Mouse (Mus musculus) lung, postnatal 36 days (tissue): ENCODE measurements around the gene Whrn.

Source experiments
- DNase-seq: peaks from one replicate; pipeline ENCODE4 v3.0.0; 2022; ENCODE audit warnings: mixed read lengths

Whrn gene

GRCm38 (mm10) chr4:63495915-63496278, at the start of gene Whrn:
TSS of gene Whrn (minus strand) at chr4:63495991.
- DNase-seq, result peak; percentile 82

- DNase-seq, result peak; percentile 62
Observed at GRCm38 (mm10) chr4:63545231-63545958, 49.6 kb upstream of the Whrn start.

DNA sequence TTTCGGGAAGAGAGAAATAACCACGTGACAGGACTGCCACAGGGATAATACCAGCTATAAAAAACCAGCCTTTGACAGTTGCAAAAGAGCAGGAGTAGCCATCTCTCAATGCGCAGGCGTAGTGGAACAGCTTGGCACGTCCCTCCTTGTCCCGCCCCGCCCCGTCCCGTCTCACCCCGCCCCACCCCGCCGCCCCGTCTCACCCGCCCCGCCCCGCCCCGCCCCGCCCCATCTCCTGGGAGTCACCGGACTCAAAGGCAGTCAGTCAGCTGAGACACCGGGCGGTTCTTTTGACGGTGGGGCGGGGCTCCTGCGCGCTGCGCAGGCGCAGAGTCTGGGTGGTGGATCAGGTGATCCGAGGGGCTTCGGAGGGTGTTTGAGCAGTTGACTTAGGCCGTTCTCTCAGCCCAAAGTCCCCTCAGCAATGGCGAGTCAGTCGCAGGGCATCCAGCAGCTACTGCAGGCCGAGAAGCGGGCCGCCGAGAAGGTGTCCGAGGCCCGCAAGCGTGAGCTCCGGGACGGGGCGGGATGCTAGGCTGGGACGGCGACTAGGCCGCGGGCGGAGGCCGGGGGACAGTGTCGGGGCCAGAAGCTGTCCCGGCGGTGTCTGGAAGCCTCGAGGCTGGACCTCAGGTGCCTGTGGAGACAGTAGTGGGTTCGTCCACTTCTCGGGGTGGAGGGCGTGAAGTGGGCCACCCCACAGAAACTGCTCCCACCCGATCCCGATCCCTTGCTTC, 48.9 kb upstream of the Whrn start, which contains the start of gene Atp6v1g1:
TSS of gene Atp6v1g1 (plus strand) at position 279 of the 737 bp plus-strand sequence.
- peak; percentile 98 for DNase-seq

DNA sequence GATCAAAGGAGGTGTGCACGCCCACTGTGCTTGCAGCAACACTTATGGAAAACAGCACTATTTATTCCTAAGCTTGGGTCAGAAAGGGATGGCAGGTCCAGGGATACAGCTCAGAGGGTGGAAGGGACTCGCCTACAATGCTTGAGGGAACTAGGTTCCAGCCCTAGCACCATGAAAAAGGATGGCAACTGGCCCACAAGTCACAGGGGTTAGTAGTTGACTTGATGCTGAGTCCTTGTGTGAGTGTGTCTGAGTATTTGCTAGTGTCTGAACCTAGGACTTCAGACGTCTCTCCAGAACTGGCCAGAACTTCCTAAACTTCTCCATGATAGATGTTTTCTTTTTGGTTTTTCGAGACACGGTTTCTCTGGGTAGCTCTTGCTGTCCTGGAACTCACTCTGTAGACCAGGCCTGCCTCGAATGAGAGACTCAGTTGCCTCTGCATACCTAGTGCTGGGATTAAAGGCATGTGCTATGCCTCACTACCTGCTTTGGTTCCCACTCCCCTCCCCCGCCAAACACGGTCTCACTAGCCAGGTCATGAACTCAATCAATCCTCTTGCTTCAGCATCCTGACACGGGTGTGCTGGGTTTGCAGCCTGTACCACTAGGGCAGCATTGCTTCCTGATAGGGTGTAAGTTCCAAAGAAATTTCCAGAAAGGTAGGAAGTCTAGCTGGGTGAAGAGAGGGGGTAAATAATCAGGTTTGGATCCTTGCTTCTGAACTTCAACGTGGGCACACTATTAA, 48.1 kb upstream of the Whrn start:
- peak; percentile 28 for DNase-seq

- peak; percentile 15 for DNase-seq
Observed at GRCm38 (mm10) chr4:63542209-63542608, 46.4 kb upstream of the Whrn start.

GRCm38 (mm10) chr4:63537602-63538001, 41.8 kb upstream of the Whrn start:
- DNase-seq, result no peak

GRCm38 (mm10) chr4:63530409-63530808, 34.6 kb upstream of the Whrn start:
- no peak for DNase-seq

DNA sequence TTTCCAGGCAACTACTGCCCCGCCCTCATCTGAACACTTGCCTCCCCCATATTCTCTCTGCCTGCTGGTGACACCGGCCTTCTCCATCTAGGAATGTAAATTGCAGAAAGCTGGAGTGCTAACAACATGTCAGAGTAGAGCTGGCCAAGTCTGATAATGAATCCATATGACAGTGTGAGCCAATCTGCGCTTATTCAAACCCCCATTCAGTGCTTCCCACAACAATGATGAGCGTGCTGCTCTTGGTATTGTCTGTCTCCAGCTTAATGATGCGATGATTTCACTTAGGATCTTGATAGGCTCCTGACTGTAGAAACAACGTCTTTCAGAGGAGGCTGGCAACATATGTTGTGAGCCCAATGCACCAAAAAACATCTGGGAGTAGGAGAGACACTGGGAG, 33.2 kb upstream of the Whrn start:
- DNase-seq, result no peak

GRCm38 (mm10) chr4:63525514-63525913, 29.7 kb upstream of the Whrn start:
- DNase-seq, result no peak

DNA sequence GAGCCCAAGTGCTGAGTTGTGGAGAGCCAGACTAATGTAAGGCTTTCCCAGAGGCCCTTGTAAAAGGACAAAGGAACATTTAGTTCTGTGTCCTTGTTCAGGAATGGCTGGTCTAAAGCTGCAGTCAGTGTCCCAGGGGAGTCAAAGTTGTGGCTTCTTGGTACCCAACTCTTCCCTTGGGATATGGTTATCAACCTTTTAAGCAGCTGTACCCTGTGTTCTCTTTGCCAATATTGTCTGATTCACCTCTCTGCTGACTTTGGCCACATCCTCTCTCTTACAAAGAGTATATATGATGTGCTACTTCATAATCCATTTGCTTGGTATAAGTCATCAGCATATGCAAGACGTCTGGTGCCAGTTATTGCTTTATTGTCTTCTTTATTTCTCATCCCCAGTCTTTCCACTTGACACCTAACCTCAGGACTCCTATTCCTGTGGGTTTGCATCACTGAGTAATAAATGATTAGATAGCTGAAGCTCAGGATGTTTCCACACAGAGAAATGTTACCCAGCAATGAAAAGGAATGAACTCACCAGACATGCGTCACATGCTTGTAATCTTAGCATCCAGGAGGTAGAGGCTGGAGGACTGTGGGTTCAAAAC, 26.1 kb upstream of the Whrn start:
- DNase-seq, result no peak

GRCm38 (mm10) chr4:63515021-63515420, 19.2 kb upstream of the Whrn start:
- DNase-seq, result no peak

DNA sequence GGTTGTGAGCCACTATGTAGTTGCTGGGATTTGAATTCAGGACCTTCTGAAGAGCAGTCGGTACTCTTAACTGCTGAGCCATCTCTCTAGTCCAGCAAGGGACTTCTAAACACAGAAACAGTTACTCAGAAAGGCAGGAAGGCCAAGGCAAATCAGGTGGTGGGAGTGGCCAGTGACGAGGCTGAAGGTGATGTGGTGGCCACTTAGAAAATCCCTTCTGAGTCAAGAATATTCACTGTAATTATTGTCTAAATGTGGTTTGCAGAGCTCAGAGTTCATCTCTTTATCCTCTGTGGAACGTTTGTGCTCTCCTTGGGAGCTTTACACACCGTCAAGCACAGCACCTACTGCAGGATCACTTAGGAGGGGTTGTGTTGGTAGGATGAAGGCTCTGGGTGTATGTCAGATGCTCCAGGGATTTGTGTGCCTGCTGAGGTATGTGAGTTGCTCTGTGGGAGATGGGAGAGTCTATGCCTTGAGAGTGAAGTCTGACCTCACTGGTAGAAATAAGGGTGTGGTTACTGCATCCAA, 18.7 kb upstream of the Whrn start:
- no peak for DNase-seq

GRCm38 (mm10) chr4:63512921-63513320, 17.1 kb upstream of the Whrn start:
- DNase-seq, result no peak

- peak; percentile 93 for DNase-seq
Observed at GRCm38 (mm10) chr4:63508232-63508631, 12.4 kb upstream of the Whrn start.

- no peak for DNase-seq
Observed at GRCm38 (mm10) chr4:63507478-63507877, 11.7 kb upstream of the Whrn start.

GRCm38 (mm10) chr4:63503949-63504348, 8.2 kb upstream of the Whrn start:
- no peak for DNase-seq

DNA sequence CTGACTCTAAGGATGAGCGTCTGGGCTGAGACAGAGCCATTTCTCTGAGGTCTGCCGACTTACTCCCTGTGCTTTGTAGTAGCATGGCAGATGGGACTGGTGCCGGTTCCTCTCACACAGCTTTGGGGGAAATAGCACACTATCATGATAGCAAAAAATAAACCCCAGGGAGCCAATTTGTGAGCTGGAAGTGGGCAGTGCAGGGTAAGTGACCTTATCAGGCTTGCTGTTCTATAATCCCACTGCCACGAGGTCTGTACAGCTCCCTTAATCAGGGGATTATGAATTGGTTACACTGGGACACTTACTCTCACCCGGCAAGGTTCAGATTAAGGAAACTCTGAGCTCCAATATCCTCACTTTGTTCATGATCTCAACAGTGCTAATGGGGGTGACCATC, 5.3 kb upstream of the Whrn start:
- no peak for DNase-seq

- DNase-seq, result no peak
Observed at GRCm38 (mm10) chr4:63498346-63498745, 2.6 kb upstream of the Whrn start.

- no peak for DNase-seq
Observed at GRCm38 (mm10) chr4:63496312-63496711, 521 bp upstream of the Whrn start.

- DNase-seq, result peak; percentile 53
Observed at GRCm38 (mm10) chr4:63494967-63495914, 550 bp downstream of the Whrn start.

- no peak for DNase-seq
Observed at GRCm38 (mm10) chr4:63494401-63494966, 1.3 kb downstream of the Whrn start.
